Comparison of ENCODE assay signal across 14 mouse cellular contexts in the genomic region with DNA sequence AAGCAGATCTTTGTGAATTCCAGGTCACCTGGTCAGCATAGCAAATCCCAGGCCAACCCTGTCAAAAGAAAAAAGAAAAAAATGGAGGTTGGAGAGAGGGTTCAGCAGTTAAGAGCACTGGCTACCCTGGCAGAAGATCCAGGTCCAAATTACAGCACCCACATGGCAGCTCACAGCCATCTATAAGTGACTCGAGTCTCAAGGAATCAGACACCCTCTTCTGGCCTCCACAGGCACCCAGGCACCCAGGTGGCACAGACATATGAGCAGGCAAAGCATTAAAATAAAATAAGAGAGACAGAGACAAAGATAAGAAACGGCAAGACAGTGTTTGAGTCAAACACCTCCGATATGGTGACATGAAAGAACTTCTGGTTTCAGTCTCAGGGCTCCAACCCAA. TPM values are rescaled to one million over a fixed set of nuclear protein-coding genes. Genes with fewer than 3 reads are reported as not detected.
DNase-seq lines count a peak whose midpoint lies in the region; ATAC-seq lines count a peak whose summit lies in the region.
"Had no signal": no experiment of that assay in that cellular context is flagged by ENCODE, and none has a peak within 500 bp of the region (broad histone marks: within the 10 kb centered on the region; RNA-seq: fewer than 3 reads in every experiment).

No protein-coding gene starts in this region.

- H3K27me3 ChIP-seq in midbrain, embryonic 10.5 days (ENCODE audit: low read depth, poor library complexity, severe bottlenecking), result no peaks in the 10 kb centered on the region
- H3K27me3 ChIP-seq in midbrain, embryonic 14.5 days (ENCODE audit: control insufficient read depth, insufficient read depth, low read length), result no peaks in the 10 kb centered on the region
- H3K27me3 ChIP-seq in forebrain, embryonic 15.5 days, result no peaks in the 10 kb centered on the region
- H3K27me3 ChIP-seq in limb, embryonic 10.5 days (ENCODE audit: low read depth, poor library complexity, severe bottlenecking), result no peaks in the 10 kb centered on the region
- no peaks in the 10 kb centered on the region for H3K27me3 ChIP-seq in neural tube, embryonic 14.5 days (ENCODE audit: control insufficient read depth, insufficient read depth, low read length)

- H3K4me1 ChIP-seq in midbrain, embryonic 10.5 days, result peaks cover 6% of the 10 kb centered on the region; the same call in 1 of the 2 replicates
- H3K4me1 ChIP-seq in midbrain, embryonic 14.5 days (ENCODE audit: control insufficient read depth, insufficient read depth, low read length), result no peaks in the 10 kb centered on the region
- peaks cover 6% of the 10 kb centered on the region; the same call in 1 of the 2 replicates for H3K4me1 ChIP-seq in forebrain, embryonic 15.5 days
- H3K4me1 ChIP-seq in limb, embryonic 10.5 days, result peaks cover 11% of the 10 kb centered on the region
- no peaks in the 10 kb centered on the region for H3K4me1 ChIP-seq in neural tube, embryonic 14.5 days (ENCODE audit: control insufficient read depth, insufficient read depth, low read length)
- H3K4me1 ChIP-seq: heart, embryonic 12.5 days had no signal

- no peak overlapping the region for H3K4me2 ChIP-seq in midbrain, embryonic 14.5 days (ENCODE audit: low read length)
- no peak overlapping the region for H3K4me2 ChIP-seq in forebrain, embryonic 15.5 days (replicated peaks)
- no peak overlapping the region for H3K4me2 ChIP-seq in neural tube, embryonic 14.5 days (ENCODE audit: low read depth, low read length)
- H3K4me2 ChIP-seq: heart, embryonic 12.5 days; liver, embryonic 11.5 days had no signal

- no peak for ATAC-seq in midbrain, embryonic 14.5 days (ENCODE audit: low FRiP score, low TSS enrichment)
- ATAC-seq in forebrain, embryonic 15.5 days (replicated peaks), result peak; percentile 65
- peak; percentile 31; the same call in 1 of the 2 replicates for ATAC-seq in neural tube, embryonic 14.5 days (ENCODE audit: low read depth)

- WGBS in midbrain, embryonic 10.5 days, result 55% methylated on average over 3 of the region's 3 CpGs
- WGBS in midbrain, embryonic 14.5 days, result 39% methylated on average over 3 of the region's 3 CpGs
- WGBS in forebrain, embryonic 15.5 days, result 45% methylated on average over 3 of the region's 3 CpGs
- 45% methylated on average over 3 of the region's 3 CpGs for WGBS in limb, embryonic 10.5 days
- 43% methylated on average over 3 of the region's 3 CpGs for WGBS in neural tube, embryonic 14.5 days

- H3K4me3 ChIP-seq in midbrain, embryonic 10.5 days, result no peak overlapping the region
- no peak overlapping the region for H3K4me3 ChIP-seq in midbrain, embryonic 14.5 days (replicated peaks; ENCODE audit: low read depth, low read length)
- no peak overlapping the region for H3K4me3 ChIP-seq in forebrain, embryonic 15.5 days
- no peak overlapping the region for H3K4me3 ChIP-seq in limb, embryonic 10.5 days
- no peak overlapping the region for H3K4me3 ChIP-seq in neural tube, embryonic 14.5 days (ENCODE audit: low read depth, low read length)
- H3K4me3 ChIP-seq: erythroblast, embryonic 14.5 days; heart, embryonic 12.5 days had no signal

- DNase-seq in midbrain, embryonic 10.5 days (ENCODE audit: low spot score), result no peak
- DNase-seq in midbrain, embryonic 14.5 days, result no peak
- no peak for DNase-seq in limb, embryonic 10.5 days (ENCODE audit: low spot score)
- no peak for DNase-seq in adrenal gland, postnatal 36 days
- no peak for DNase-seq in lung, postnatal 14 days
- no peak for DNase-seq in spleen, postnatal 10 days (ENCODE audit: low spot score in 2 of 2)

- no peaks in the 10 kb centered on the region for H3K36me3 ChIP-seq in midbrain, embryonic 10.5 days
- no peaks in the 10 kb centered on the region for H3K36me3 ChIP-seq in midbrain, embryonic 14.5 days (ENCODE audit: control insufficient read depth, insufficient read depth, low read length)
- no peaks in the 10 kb centered on the region for H3K36me3 ChIP-seq in forebrain, embryonic 15.5 days
- H3K36me3 ChIP-seq in limb, embryonic 10.5 days, result no peaks in the 10 kb centered on the region
- no peaks in the 10 kb centered on the region for H3K36me3 ChIP-seq in neural tube, embryonic 14.5 days (ENCODE audit: control insufficient read depth, insufficient read depth, low read length)
- H3K36me3 ChIP-seq: heart, embryonic 12.5 days had no signal

- peak overlapping the region; percentile 53 for H3K27ac ChIP-seq in midbrain, embryonic 10.5 days (replicated peaks)
- no peak overlapping the region for H3K27ac ChIP-seq in midbrain, embryonic 14.5 days (replicated peaks; ENCODE audit: low read depth, low read length)
- no peak overlapping the region; the same call in 1 of the 2 replicates for H3K27ac ChIP-seq in forebrain, embryonic 15.5 days (replicated peaks)
- H3K27ac ChIP-seq in limb, embryonic 10.5 days, result peak overlapping the region; percentile 59; the same call in 1 of the 2 replicates
- no peak overlapping the region for H3K27ac ChIP-seq in neural tube, embryonic 14.5 days (ENCODE audit: low read depth, low read length)

- H3K9me3 ChIP-seq in midbrain, embryonic 10.5 days (replicated peaks), result no peaks in the 10 kb centered on the region
- H3K9me3 ChIP-seq in midbrain, embryonic 14.5 days (ENCODE audit: control insufficient read depth, low read length), result no peaks in the 10 kb centered on the region
- no peaks in the 10 kb centered on the region for H3K9me3 ChIP-seq in forebrain, embryonic 15.5 days
- no peaks in the 10 kb centered on the region for H3K9me3 ChIP-seq in limb, embryonic 10.5 days (replicated peaks)
- no peaks in the 10 kb centered on the region for H3K9me3 ChIP-seq in neural tube, embryonic 14.5 days (ENCODE audit: control insufficient read depth, low read length)
- H3K9me3 ChIP-seq: heart, embryonic 12.5 days; megakaryocyte, embryonic 14.5 days had no signal

- H3K9ac ChIP-seq in midbrain, embryonic 14.5 days (replicated peaks; ENCODE audit: low read length), result no peak overlapping the region
- 0 out of 2 replicates have a peak overlapping the region, but pooled peaks have one; percentile 5 for H3K9ac ChIP-seq in forebrain, embryonic 15.5 days (replicated peaks)
- H3K9ac ChIP-seq in neural tube, embryonic 14.5 days (replicated peaks; ENCODE audit: low read depth, low read length), result no peak overlapping the region
- H3K9ac ChIP-seq: heart, embryonic 12.5 days had no signal

RNA-seq across cellular contexts. Expression of a gene that starts 29.7 kb away (rescaled TPM):
- polyA plus RNA-seq in midbrain, embryonic 10.5 days (2016; fragmentation: Nextera tagmentation; extraction: Ambion mirVana), result 79.1 and 82.7 TPM in 2 replicates
- 164 and 229 TPM in 2 replicates for polyA plus RNA-seq in midbrain, embryonic 14.5 days (2014; fragmentation: Nextera tagmentation; extraction: Ambion mirVana)
- polyA plus RNA-seq in forebrain, embryonic 15.5 days (2015; fragmentation: Nextera tagmentation; extraction: Ambion mirVana), result 116 TPM in 2 replicates
- 77.4 and 77.6 TPM in 2 replicates for polyA plus RNA-seq in limb, embryonic 10.5 days (2016; fragmentation: Nextera tagmentation; extraction: Ambion mirVana)
- polyA plus RNA-seq in neural tube, embryonic 14.5 days (2014; fragmentation: Nextera tagmentation; extraction: Ambion mirVana), result 94.7 and 155 TPM in 2 replicates
- total RNA-seq in adrenal gland, postnatal 36 days (2021), result 100 to 1,000 TPM in 1 of 2 experiments, 10 to 100 TPM in 1; 97.8 to 105 TPM

RNA-seq across cellular contexts. Expression of a gene that starts 53.5 kb away (rescaled TPM):
- polyA plus RNA-seq in midbrain, embryonic 10.5 days (2016; fragmentation: Nextera tagmentation; extraction: Ambion mirVana), result 1.9 and 3.0 TPM in 2 replicates
- 0.76 and 0.96 TPM in 2 replicates for polyA plus RNA-seq in midbrain, embryonic 14.5 days (2014; fragmentation: Nextera tagmentation; extraction: Ambion mirVana)
- 1.8 and 2.2 TPM in 2 replicates for polyA plus RNA-seq in forebrain, embryonic 15.5 days (2015; fragmentation: Nextera tagmentation; extraction: Ambion mirVana)
- polyA plus RNA-seq in limb, embryonic 10.5 days (2016; fragmentation: Nextera tagmentation; extraction: Ambion mirVana), result 27.3 and 29.8 TPM in 2 replicates
- 1.3 and 3.3 TPM in 2 replicates for polyA plus RNA-seq in neural tube, embryonic 14.5 days (2014; fragmentation: Nextera tagmentation; extraction: Ambion mirVana)
- total RNA-seq in adrenal gland, postnatal 36 days (2021), result 1 to 10 TPM; 4.4 to 4.7 TPM
- total RNA-seq: MEL had no signal
- polyA plus RNA-seq: C2C12 had no signal

Comparison
In these comparisons a context has a peak if more than half of its experiments do, and no peak if none do; other contexts are left out.
1. H3K27ac ChIP-seq: peak in midbrain, embryonic 10.5 days (single experiment) and limb, embryonic 10.5 days (single experiment); none in midbrain, embryonic 14.5 days (single experiment), forebrain, embryonic 15.5 days (single experiment) and neural tube, embryonic 14.5 days (single experiment).